Mouse (Mus musculus) CH12.LX (cell line): ENCODE results near the gene Ankrd24.

Experiments
- BHLHE40 ChIP-seq: IDR thresholded peaks from 2 replicates; pipeline ENCODE4 v1.6.1; 2011; ENCODE audit warnings: mild to moderate bottlenecking, low read depth, low read length, improper control_type of control experiment
- CTCF ChIP-seq, 2 experiments: IDR thresholded peaks in 1 of 2; conservative IDR thresholded peaks in 1 of 2; 2 replicates each; pipeline ENCODE4 v1.5.1; 2011 to 2012; ENCODE audit warnings: low read depth in 2 of 2, low read length in 2 of 2, improper control_type of control experiment in 1 of 2, inconsistent platforms in 1 of 2, mild to moderate bottlenecking in 1 of 2, moderate library complexity in 1 of 2
- E2F4 ChIP-seq: IDR thresholded peaks from 2 replicates; pipeline ENCODE4 v1.6.1; 2011; ENCODE audit warnings: low read depth, low read length, improper control_type of control experiment; ENCODE audit not compliant: insufficient replicate concordance
- EP300 ChIP-seq: IDR thresholded peaks from 2 replicates; pipeline ENCODE4 v1.6.1; 2011; ENCODE audit warnings: low read length, improper control_type of control experiment
- POLR2A ChIP-seq: IDR thresholded peaks from 2 replicates; pipeline ENCODE4 v1.6.1; 2011; ENCODE audit warnings: low read depth, mild to moderate bottlenecking, improper control_type of control experiment, low read length
- SIN3A ChIP-seq: IDR thresholded peaks from 2 replicates; pipeline ENCODE4 v1.6.1; 2012; ENCODE audit warnings: low read length, improper control_type of control experiment, inconsistent platforms
- SMC3 ChIP-seq: IDR thresholded peaks from 2 replicates; pipeline ENCODE4 v1.6.1; 2011; ENCODE audit warnings: low read depth, low read length, improper control_type of control experiment
- TBP ChIP-seq: conservative IDR thresholded peaks from 2 replicates; pipeline ENCODE4 v1.6.1; 2011; ENCODE audit warnings: low read depth, low read length, improper control_type of control experiment
- USF2 ChIP-seq: conservative IDR thresholded peaks from 2 replicates; pipeline ENCODE4 v1.6.1; 2011; ENCODE audit warnings: low read depth, low read length, improper control_type of control experiment

GRCm38 (mm10) chr10:81598871-81599270 lies 29.5 kb upstream of the Ankrd24 start:
- no peak for TF ChIP-seq CTCF (conservative IDR thresholded peaks at IDR 0.05 in 1 of 2, IDR thresholded peaks at IDR 0.05 in 1 of 2; ENCODE audit: low read depth in 2 of 2, low read length in 2 of 2)
- TF ChIP-seq TBP = no peak
- TF ChIP-seq EP300 = no peak
- no peak for TF ChIP-seq POLR2A
- no peak for TF ChIP-seq BHLHE40
- no peak for TF ChIP-seq E2F4
- no peak for TF ChIP-seq SIN3A
- no peak for TF ChIP-seq SMC3
- no peak for TF ChIP-seq USF2
